Mouse (Mus musculus): ENCODE data around the gene Susd2.

Susd2 gene

GRCm38 (mm10) chr10:75654053-75654452, 10.2 kb upstream of the Susd2 start:
- no peak for DNase-seq

GRCm38 (mm10) chr10:75651381-75652068, 7.7 kb upstream of the Susd2 start:
- DNase-seq, result peak; percentile 54 to 57

GRCm38 (mm10) chr10:75650306-75650902, 6.6 kb upstream of the Susd2 start:
- no peak for DNase-seq

GRCm38 (mm10) chr10:75649406-75649995, 5.7 kb upstream of the Susd2 start:
- no peak for DNase-seq

GRCm38 (mm10) chr10:75649001-75649400, 5.2 kb upstream of the Susd2 start:
- peak in 1 of 2 experiments; percentile 13 for DNase-seq

GRCm38 (mm10) chr10:75648091-75648490, 4.3 kb upstream of the Susd2 start:
- peak in 1 of 2 experiments; percentile 26 for DNase-seq

GRCm38 (mm10) chr10:75647362-75647761, 3.6 kb upstream of the Susd2 start:
- peak; percentile 69 to 77 for DNase-seq

GRCm38 (mm10) chr10:75646406-75646805, 2.6 kb upstream of the Susd2 start:
- peak; percentile 54 to 65 for DNase-seq

GRCm38 (mm10) chr10:75645616-75646015, 1.8 kb upstream of the Susd2 start:
- peak; percentile 10 to 20 for DNase-seq

- no peak for DNase-seq
Measured at GRCm38 (mm10) chr10:75642891-75643290, 917 bp downstream of the Susd2 start.

GRCm38 (mm10) chr10:75642436-75642835, 1.4 kb downstream of the Susd2 start:
- peak; percentile 27 for DNase-seq

- DNase-seq, result peak; percentile 17 to 20
Measured at GRCm38 (mm10) chr10:75641721-75642222, 2.0 kb downstream of the Susd2 start.

- no peak for DNase-seq
Measured at GRCm38 (mm10) chr10:75637711-75638110, 6.1 kb downstream of the Susd2 start.

GRCm38 (mm10) chr10:75636084-75636786, 7.6 kb downstream of the Susd2 start:
- no peak for DNase-seq

GRCm38 (mm10) chr10:75635693-75636055, 8.1 kb downstream of the Susd2 start:
- DNase-seq, result peak; percentile 95 to 97

- DNase-seq, result no peak
Measured at GRCm38 (mm10) chr10:75635019-75635692, 8.7 kb downstream of the Susd2 start.

GRCm38 (mm10) chr10:75634610-75635009, 9.2 kb downstream of the Susd2 start:
- no peak for DNase-seq

- no peak for DNase-seq
Measured at GRCm38 (mm10) chr10:75633576-75634139, 10.2 kb downstream of the Susd2 start.

- no peak for DNase-seq
Measured at GRCm38 (mm10) chr10:75633048-75633447, 10.8 kb downstream of the Susd2 start.

- no peak for DNase-seq
Measured at GRCm38 (mm10) chr10:75632633-75633032, 11.2 kb downstream of the Susd2 start.

GRCm38 (mm10) chr10:75627490-75627889, 16.3 kb downstream of the Susd2 start:
- no peak for DNase-seq

GRCm38 (mm10) chr10:75626991-75627390, 16.8 kb downstream of the Susd2 start:
- DNase-seq, result no peak
